Mouse (Mus musculus) ES-E14 (cell line): Measurements from ENCODE around the gene Arhgap33.

Experiments
- ZC3H11A ChIP-seq: IDR thresholded peaks from 2 replicates; pipeline ENCODE4 v1.6.1; 2012; ENCODE audit warnings: low read depth, mild to moderate bottlenecking, inconsistent platforms, low read length, borderline replicate concordance
- ZNF384 ChIP-seq: IDR thresholded peaks from 2 replicates; pipeline ENCODE4 v1.6.1; 2012; ENCODE audit warnings: low read depth, low read length, inconsistent platforms

- TF ChIP-seq ZNF384 (no peak), ZC3H11A (no peak)
Measured at GRCm38 (mm10) chr7:30522871-30523270, 12.0 kb downstream of the Arhgap33 start.
